23 mouse cellular contexts compared by ENCODE assay signal in genomic region chr1:172299528-172299927, GRCm38 (mm10). TPM values are rescaled to one million over a fixed set of nuclear protein-coding genes. Genes with fewer than 3 reads are reported as not detected.
A peak's percentile ranks its signal among the peaks of the same experiment; 100 is the strongest.
DNase-seq lines count a peak whose midpoint lies in the region; ATAC-seq and TF ChIP-seq lines count a peak whose summit lies in the region.
"Had no signal": no experiment of that assay in that cellular context is flagged by ENCODE, and none has a peak within 500 bp of the region (broad histone marks: within the 10 kb centered on the region; RNA-seq: fewer than 3 reads in every experiment).

No protein-coding gene starts in this region.

- H3K4me3 ChIP-seq in heart, embryonic 13.5 days: no peak overlapping the region
- no peak overlapping the region; the same call in 1 of the 2 replicates for H3K4me3 ChIP-seq in layer of hippocampus, adult 2 months
- no peak overlapping the region for H3K4me3 ChIP-seq in heart, postnatal 0 days (ENCODE audit: low read depth, low read length)
- H3K4me3 ChIP-seq in intestine, postnatal 0 days (ENCODE audit: low read depth, low read length): no peak overlapping the region
- H3K4me3 ChIP-seq: embryonic facial prominence, embryonic 12.5 days; megakaryocyte, embryonic 14.5 days had no signal

- 36% methylated on average over 7 of the region's 7 CpGs for WGBS in heart, embryonic 13.5 days
- WGBS in heart, postnatal 0 days: 34% methylated on average over 7 of the region's 7 CpGs
- 78% methylated on average over 7 of the region's 7 CpGs for WGBS in intestine, postnatal 0 days

- TF ChIP-seq CTCF in layer of hippocampus, adult 2 months (conservative IDR thresholded peaks at IDR 0.05): no peak
- no peak for TF ChIP-seq CTCF in heart, postnatal 0 days (IDR thresholded peaks at IDR 0.05; ENCODE audit: low read depth)
- no peak for TF ChIP-seq CTCF in intestine, postnatal 0 days (IDR thresholded peaks at IDR 0.05; ENCODE audit: low read depth)

- DNase-seq in cerebellum, adult 9-10 months: peak; percentile 26
- no peak for DNase-seq in cerebellum, adult 18-20 months
- DNase-seq in heart, postnatal 25 days (ENCODE audit: low spot score): no peak
- peak in 1 of 2 experiments; percentile 55 for DNase-seq in layer of hippocampus, adult 2 months (ENCODE audit: low spot score in 2 of 2)
- DNase-seq in layer of hippocampus, postnatal 14 days (ENCODE audit: low spot score in 2 of 2): no peak
- no peak for DNase-seq in heart, postnatal 0 days (ENCODE audit: low spot score)
- DNase-seq: B cell, adult 2 months; kidney, adult 8-10 months; layer of hippocampus, adult 9-11 months; liver; liver, postnatal 0 days; right cerebral cortex, adult 18-20 months; spleen, adult 18-20 months; thymus, postnatal 25 days had no signal

- H3K9ac ChIP-seq in heart, embryonic 13.5 days: peak overlapping the region; percentile 42
- no peak overlapping the region for H3K9ac ChIP-seq in heart, postnatal 0 days (replicated peaks; ENCODE audit: low read depth, low read length)
- H3K9ac ChIP-seq in intestine, postnatal 0 days (ENCODE audit: low read depth, low read length): no peak overlapping the region
- H3K9ac ChIP-seq: embryonic facial prominence, embryonic 12.5 days; liver, postnatal 0 days had no signal

- H3K4me1 ChIP-seq in heart, embryonic 13.5 days: peaks cover 92% of the 10 kb centered on the region
- H3K4me1 ChIP-seq in heart, postnatal 0 days (ENCODE audit: control insufficient read depth, insufficient read depth): peaks cover 48% of the 10 kb centered on the region
- H3K4me1 ChIP-seq in intestine, postnatal 0 days (replicated peaks; ENCODE audit: control insufficient read depth, insufficient read depth, low read length): no peaks in the 10 kb centered on the region

- ATAC-seq in heart, embryonic 13.5 days (ENCODE audit: extremely low read depth, insufficient number of reproducible peaks, low FRiP score, low TSS enrichment): no peak
- ATAC-seq in heart, postnatal 0 days (ENCODE audit: insufficient read depth, low read depth): no peak
- no peak for ATAC-seq in intestine, postnatal 0 days
- ATAC-seq: liver, postnatal 0 days; midbrain, embryonic 16.5 days had no signal

- H3K36me3 ChIP-seq in heart, embryonic 13.5 days: no peaks in the 10 kb centered on the region
- H3K36me3 ChIP-seq in heart, postnatal 0 days (replicated peaks; ENCODE audit: control insufficient read depth, insufficient read depth, low read length): no peaks in the 10 kb centered on the region
- H3K36me3 ChIP-seq in intestine, postnatal 0 days (ENCODE audit: control insufficient read depth, insufficient read depth): no peaks in the 10 kb centered on the region
- H3K36me3 ChIP-seq: embryonic facial prominence, embryonic 12.5 days had no signal

- intact Hi-C loops in heart, postnatal 25 days (cut with DNase I): no loop called here

- TF ChIP-seq EP300 in heart, postnatal 0 days (IDR thresholded peaks at IDR 0.05; ENCODE audit: low read depth): no peak

- H3K4me2 ChIP-seq in heart, embryonic 13.5 days: no peak overlapping the region
- no peak overlapping the region for H3K4me2 ChIP-seq in heart, postnatal 0 days (ENCODE audit: low read depth, low read length)
- no peak overlapping the region for H3K4me2 ChIP-seq in intestine, postnatal 0 days (replicated peaks; ENCODE audit: low read depth)
- H3K4me2 ChIP-seq: embryonic facial prominence, embryonic 12.5 days had no signal

- peak overlapping the region; percentile 80 for H3K27ac ChIP-seq in heart, embryonic 13.5 days (replicated peaks)
- H3K27ac ChIP-seq in layer of hippocampus, adult 2 months: peak overlapping the region; percentile 93
- peak overlapping the region; percentile 63 for H3K27ac ChIP-seq in heart, postnatal 0 days (ENCODE audit: low read depth)
- H3K27ac ChIP-seq in intestine, postnatal 0 days (ENCODE audit: low read depth, low read length): no peak overlapping the region
- H3K27ac ChIP-seq: embryonic facial prominence, embryonic 12.5 days had no signal

- no peaks in the 10 kb centered on the region for H3K9me3 ChIP-seq in heart, embryonic 13.5 days
- H3K9me3 ChIP-seq in heart, postnatal 0 days (replicated peaks; ENCODE audit: control insufficient read depth, low read length): no peaks in the 10 kb centered on the region
- no peaks in the 10 kb centered on the region for H3K9me3 ChIP-seq in intestine, postnatal 0 days (ENCODE audit: control insufficient read depth)
- H3K9me3 ChIP-seq: embryonic facial prominence, embryonic 12.5 days; megakaryocyte, embryonic 14.5 days had no signal

- H3K27me3 ChIP-seq in heart, embryonic 13.5 days (replicated peaks): no peaks in the 10 kb centered on the region
- no peaks in the 10 kb centered on the region for H3K27me3 ChIP-seq in heart, postnatal 0 days (ENCODE audit: control insufficient read depth, insufficient read depth, low read length)
- H3K27me3 ChIP-seq in intestine, postnatal 0 days (replicated peaks; ENCODE audit: control insufficient read depth, insufficient read depth, low read length): peaks cover 10% of the 10 kb centered on the region; the same call in 1 of the 2 replicates
- H3K27me3 ChIP-seq: embryonic facial prominence, embryonic 12.5 days had no signal

RNA-seq across cellular contexts. Expression of gene Atp1a2, which starts 1.7 kb away (rescaled TPM):
- polyA plus RNA-seq in heart, embryonic 13.5 days (2015; fragmentation: Nextera tagmentation; extraction: Ambion mirVana): 17.0 and 20.8 TPM in 2 replicates
- total RNA-seq in heart, postnatal 25 days (2021): 100 to 1,000 TPM; 600 to 610 TPM
- total RNA-seq in layer of hippocampus, adult 2 months (2021): 100 to 1,000 TPM; 585 to 600 TPM
- 100 to 1,000 TPM; 610 to 641 TPM for total RNA-seq in layer of hippocampus, postnatal 14 days (2021)
- total RNA-seq in heart, postnatal 0 days (2014; rRNA removed; ENCODE audit: low replicate concordance): 130 and 131 TPM in 2 replicates
- 27.1 and 29.0 TPM in 2 replicates for polyA plus RNA-seq in heart, postnatal 0 days (2015; fragmentation: Nextera tagmentation; extraction: Ambion mirVana)
- 1.9 and 2.8 TPM in 2 replicates for polyA plus RNA-seq in intestine, postnatal 0 days (2015; fragmentation: Nextera tagmentation; extraction: Ambion mirVana)
- total RNA-seq: common myeloid progenitor, adult 5-6 weeks had no signal

RNA-seq across cellular contexts. Expression of gene Kcnj9, which starts 29.6 kb away (rescaled TPM):
- not detected in 2 replicates for polyA plus RNA-seq in heart, embryonic 13.5 days (2015; fragmentation: Nextera tagmentation; extraction: Ambion mirVana)
- total RNA-seq in heart, postnatal 25 days (2021): under 1 TPM in 1 of 2 experiments, not detected in 1; 0.06 TPM
- total RNA-seq in layer of hippocampus, adult 2 months (2021): 10 to 100 TPM; 67.2 to 69.2 TPM
- total RNA-seq in layer of hippocampus, postnatal 14 days (2021): 10 to 100 TPM; 37.4 to 50.1 TPM
- not detected in 2 replicates for total RNA-seq in heart, postnatal 0 days (2014; rRNA removed; ENCODE audit: low replicate concordance)
- not detected in 2 replicates for polyA plus RNA-seq in heart, postnatal 0 days (2015; fragmentation: Nextera tagmentation; extraction: Ambion mirVana)
- 0.05 TPM in 1 of 2 replicates, not detected in the other for polyA plus RNA-seq in intestine, postnatal 0 days (2015; fragmentation: Nextera tagmentation; extraction: Ambion mirVana)
- total RNA-seq: common myeloid progenitor, adult 5-6 weeks; gastrocnemius, postnatal 14 days had no signal
- polyA plus RNA-seq: stomach, embryonic 16.5 days had no signal

RNA-seq across cellular contexts. Expression of gene Igsf8, which starts 38.1 kb away (rescaled TPM):
- 27.8 and 31.6 TPM in 2 replicates for polyA plus RNA-seq in heart, embryonic 13.5 days (2015; fragmentation: Nextera tagmentation; extraction: Ambion mirVana)
- 10 to 100 TPM in 1 of 2 experiments, 1 to 10 TPM in 1; 9.3 to 15.2 TPM for total RNA-seq in heart, postnatal 25 days (2021)
- 100 to 1,000 TPM; 255 to 257 TPM for total RNA-seq in layer of hippocampus, adult 2 months (2021)
- 100 to 1,000 TPM; 185 to 195 TPM for total RNA-seq in layer of hippocampus, postnatal 14 days (2021)
- total RNA-seq in heart, postnatal 0 days (2014; rRNA removed; ENCODE audit: low replicate concordance): 22.1 and 30.8 TPM in 2 replicates
- polyA plus RNA-seq in heart, postnatal 0 days (2015; fragmentation: Nextera tagmentation; extraction: Ambion mirVana): 11.4 and 12.6 TPM in 2 replicates
- 17.7 and 17.8 TPM in 2 replicates for polyA plus RNA-seq in intestine, postnatal 0 days (2015; fragmentation: Nextera tagmentation; extraction: Ambion mirVana)

RNA-seq across cellular contexts. Expression of gene Atp1a4, which starts 41.3 kb away (rescaled TPM):
- polyA plus RNA-seq in heart, embryonic 13.5 days (2015; fragmentation: Nextera tagmentation; extraction: Ambion mirVana): 0.21 and 0.52 TPM in 2 replicates
- total RNA-seq in heart, postnatal 25 days (2021): not detected
- not detected for total RNA-seq in layer of hippocampus, adult 2 months (2021)
- total RNA-seq in layer of hippocampus, postnatal 14 days (2021): not detected
- total RNA-seq in heart, postnatal 0 days (2014; rRNA removed; ENCODE audit: low replicate concordance): not detected in 2 replicates
- polyA plus RNA-seq in heart, postnatal 0 days (2015; fragmentation: Nextera tagmentation; extraction: Ambion mirVana): 0.07 TPM in 2 replicates
- not detected in 2 replicates for polyA plus RNA-seq in intestine, postnatal 0 days (2015; fragmentation: Nextera tagmentation; extraction: Ambion mirVana)
- total RNA-seq: common myeloid progenitor, adult 5-6 weeks; left cerebral cortex, postnatal 14 days had no signal
- polyA plus RNA-seq: embryonic facial prominence, embryonic 12.5 days; midbrain, embryonic 16.5 days had no signal

RNA-seq across cellular contexts. Expression of gene Kcnj10, which starts 41.5 kb away (rescaled TPM):
- polyA plus RNA-seq in heart, embryonic 13.5 days (2015; fragmentation: Nextera tagmentation; extraction: Ambion mirVana): 0.04 TPM in 1 of 2 replicates, not detected in the other
- total RNA-seq in heart, postnatal 25 days (2021): under 1 TPM; 0.10 to 0.14 TPM
- 10 to 100 TPM; 83.2 to 91.6 TPM for total RNA-seq in layer of hippocampus, adult 2 months (2021)
- 100 to 1,000 TPM; 101 to 106 TPM for total RNA-seq in layer of hippocampus, postnatal 14 days (2021)
- total RNA-seq in heart, postnatal 0 days (2014; rRNA removed; ENCODE audit: low replicate concordance): not detected in 2 replicates
- polyA plus RNA-seq in heart, postnatal 0 days (2015; fragmentation: Nextera tagmentation; extraction: Ambion mirVana): 0.03 TPM in 1 of 2 replicates, not detected in the other
- polyA plus RNA-seq in intestine, postnatal 0 days (2015; fragmentation: Nextera tagmentation; extraction: Ambion mirVana): 0.16 and 0.17 TPM in 2 replicates

Comparison
In these comparisons a context has a peak if more than half of its experiments do, and no peak if none do; other contexts are left out.
1. RNA of gene Kcnj9, which starts 29.6 kb away (total RNA-seq): 67.2 to 69.2 TPM in layer of hippocampus, adult 2 months and 37.4 to 50.1 TPM in layer of hippocampus, postnatal 14 days; 0.06 TPM in heart, postnatal 25 days and not detected in heart, postnatal 0 days; every median in the first group is over 10 times any median in the second.